Mouse (Mus musculus) CH12.LX (cell line): ENCODE data around the gene Tnc. TPM values are rescaled to one million over a fixed set of nuclear protein-coding genes. Genes with fewer than 3 reads are reported as not detected.

Source experiments
- DNase-seq: peaks from one replicate; pipeline ENCODE4 v3.0.0-alpha.2; 2013; ENCODE audit errors: extremely low read depth
- H3K27ac ChIP-seq: 2 replicates; pipeline ENCODE4 v1.5.1; 2012; ENCODE audit warnings: low read depth, mild to moderate bottlenecking, control low read depth, moderate library complexity; ENCODE audit not compliant: insufficient read depth
- H3K27me3 ChIP-seq: replicated peaks from 2 replicates; pipeline ENCODE3; 2012; ENCODE audit warnings: inconsistent platforms
- H3K36me3 ChIP-seq, 2 experiments: replicated peaks in 1 of 2; 2 replicates each; pipeline versions ENCODE3 to v1.6.1; 2012; ENCODE audit warnings: inconsistent platforms in 1 of 2, low read length in 1 of 2, mild to moderate bottlenecking in 1 of 2, mixed read lengths in 1 of 2, moderate library complexity in 1 of 2; ENCODE audit not compliant: control insufficient read depth in 1 of 2, insufficient read depth in 1 of 2
- H3K4me1 ChIP-seq, 2 experiments: 2 replicates each; pipeline ENCODE4 v1.6.1; 2012; ENCODE audit warnings: inconsistent platforms in 1 of 2, moderate library complexity in 1 of 2; ENCODE audit not compliant: insufficient read depth in 2 of 2, control insufficient read depth in 1 of 2
- H3K4me2 ChIP-seq: 2 replicates; pipeline ENCODE4 v1.6.1; 2012; ENCODE audit warnings: low read depth, mild to moderate bottlenecking, control low read depth; ENCODE audit not compliant: poor library complexity, insufficient read depth, severe bottlenecking
- H3K4me3 ChIP-seq, 3 experiments: fragments of 150-350 bp in 1 of 3; sonication (generic) in 1 of 3; replicated peaks in 1 of 3; 2 replicates each; pipeline versions ENCODE3 to v1.5.1; 2011 to 2012; ENCODE audit warnings: low read depth in 2 of 3, low read length in 2 of 3, mild to moderate bottlenecking in 2 of 3, moderate library complexity in 2 of 3, control low read depth in 1 of 3, improper control_type of control experiment in 1 of 3, inconsistent platforms in 1 of 3, mixed read lengths in 1 of 3; ENCODE audit not compliant: poor library complexity in 1 of 3
- H3K79me2 ChIP-seq: replicated peaks from 2 replicates; pipeline ENCODE4 v1.6.1; 2012; ENCODE audit warnings: mild to moderate bottlenecking, moderate library complexity; ENCODE audit not compliant: control insufficient read depth, poor library complexity, insufficient read depth, severe bottlenecking; ENCODE audit errors: extremely low read depth
- H3K9ac ChIP-seq: 2 replicates; pipeline ENCODE4 v1.6.1; 2012; ENCODE audit warnings: low read depth, mild to moderate bottlenecking, control low read depth, moderate library complexity; ENCODE audit not compliant: insufficient read depth
- H3K9me3 ChIP-seq: replicated peaks from 2 replicates; pipeline ENCODE3; 2012; ENCODE audit warnings: low read length, inconsistent platforms, mixed read lengths
- BHLHE40 ChIP-seq: IDR thresholded peaks from 2 replicates; pipeline ENCODE4 v1.6.1; 2011; ENCODE audit warnings: mild to moderate bottlenecking, low read depth, low read length, improper control_type of control experiment
- CHD1 ChIP-seq: IDR thresholded peaks from 2 replicates; pipeline ENCODE4 v1.6.1; 2012; ENCODE audit warnings: low read depth, low read length, improper control_type of control experiment, inconsistent platforms
- CHD2 ChIP-seq: IDR thresholded peaks from 2 replicates; pipeline ENCODE4 v1.6.1; 2011; ENCODE audit warnings: low read length, improper control_type of control experiment
- EP300 ChIP-seq: IDR thresholded peaks from 2 replicates; pipeline ENCODE4 v1.6.1; 2011; ENCODE audit warnings: low read length, improper control_type of control experiment
- ETS1 ChIP-seq: conservative IDR thresholded peaks from 2 replicates; pipeline ENCODE4 v1.6.1; 2012; ENCODE audit warnings: low read depth, mild to moderate bottlenecking, inconsistent platforms, low read length, improper control_type of control experiment, moderate library complexity
- HCFC1 ChIP-seq: IDR thresholded peaks from 2 replicates; pipeline ENCODE4 v1.6.1; 2012; ENCODE audit warnings: low read depth, mild to moderate bottlenecking, inconsistent platforms, low read length, improper control_type of control experiment
- JUN ChIP-seq: IDR thresholded peaks from 2 replicates; pipeline ENCODE4 v1.6.1; 2011; ENCODE audit warnings: low read depth, mild to moderate bottlenecking, low read length, improper control_type of control experiment, moderate library complexity; ENCODE audit not compliant: insufficient read depth
- MAFK ChIP-seq: IDR thresholded peaks from 2 replicates; pipeline ENCODE4 v1.6.1; 2011; ENCODE audit warnings: low read length, improper control_type of control experiment; ENCODE audit not compliant: insufficient replicate concordance
- MAZ ChIP-seq: IDR thresholded peaks from 2 replicates; pipeline ENCODE4 v1.6.1; 2012; ENCODE audit warnings: low read depth, mild to moderate bottlenecking, inconsistent platforms, low read length, improper control_type of control experiment, moderate library complexity
- MEF2A ChIP-seq: IDR thresholded peaks from 2 replicates; pipeline ENCODE4 v1.6.1; 2014; ENCODE audit warnings: low read depth, mild to moderate bottlenecking, inconsistent platforms, low read length, improper control_type of control experiment, borderline replicate concordance
- MXI1 ChIP-seq: IDR thresholded peaks from 2 replicates; pipeline ENCODE4 v1.6.1; 2011; ENCODE audit warnings: mild to moderate bottlenecking, low read depth, low read length, improper control_type of control experiment
- MYC ChIP-seq: IDR thresholded peaks from 2 replicates; pipeline ENCODE4 v1.6.1; 2011; ENCODE audit warnings: low read depth, mild to moderate bottlenecking, improper control_type of control experiment, low read length
- NELFE ChIP-seq: IDR thresholded peaks from 2 replicates; pipeline ENCODE4 v1.6.1; 2011; ENCODE audit warnings: low read depth, low read length, improper control_type of control experiment
- NRF1 ChIP-seq: IDR thresholded peaks from 2 replicates; pipeline ENCODE4 v1.6.1; 2014; ENCODE audit warnings: low read depth, mild to moderate bottlenecking, inconsistent platforms, low read length, improper control_type of control experiment, moderate library complexity
- PAX5 ChIP-seq: IDR thresholded peaks from 2 replicates; pipeline ENCODE4 v1.6.1; 2012; ENCODE audit warnings: low read length, inconsistent platforms, mixed read lengths
- POLR2A ChIP-seq: IDR thresholded peaks from 2 replicates; pipeline ENCODE4 v1.6.1; 2011; ENCODE audit warnings: low read depth, mild to moderate bottlenecking, improper control_type of control experiment, low read length
- POLR2AphosphoS2 ChIP-seq: IDR thresholded peaks from 2 replicates; pipeline ENCODE4 v1.6.1; 2011; ENCODE audit warnings: low read depth, low read length, improper control_type of control experiment
- RAD21 ChIP-seq: IDR thresholded peaks from 2 replicates; pipeline ENCODE4 v1.6.1; 2011; ENCODE audit warnings: low read depth, mild to moderate bottlenecking, low read length, improper control_type of control experiment, moderate library complexity
- SIN3A ChIP-seq: IDR thresholded peaks from 2 replicates; pipeline ENCODE4 v1.6.1; 2012; ENCODE audit warnings: low read length, improper control_type of control experiment, inconsistent platforms
- UBTF ChIP-seq: IDR thresholded peaks from 2 replicates; pipeline ENCODE4 v1.6.1; 2012; ENCODE audit warnings: low read depth, mild to moderate bottlenecking, inconsistent platforms, low read length, improper control_type of control experiment, moderate library complexity
- USF2 ChIP-seq: conservative IDR thresholded peaks from 2 replicates; pipeline ENCODE4 v1.6.1; 2011; ENCODE audit warnings: low read depth, low read length, improper control_type of control experiment
- ZC3H11A ChIP-seq: IDR thresholded peaks from 2 replicates; pipeline ENCODE4 v1.6.1; 2012; ENCODE audit warnings: low read depth, mild to moderate bottlenecking, inconsistent platforms, low read length, improper control_type of control experiment
- dilution Hi-C: fragments of 300-500 bp; cut with MboI; formaldehyde crosslinking; loops from 2 replicates; pipeline ENCODE4 v1.14.3; 2020; ENCODE audit warnings: low sequenced_read_pairs; ENCODE audit not compliant: extremely low pct_unique_long_range_greater_than_20kb, extremely low pct_ligation_motif_present
- in situ Hi-C: fragments of 300-500 bp; cut with MboI; formaldehyde crosslinking; loops from 3 replicates; pipeline ENCODE4 v1.14.3; 2019; ENCODE audit warnings: low sequenced_read_pairs, low pct_ligation_motif_present, low pct_unique_long_range_greater_than_20kb, mixed read lengths
- polyA plus RNA-seq: library from polyadenylated mRNA; unstranded; fragments of >175 nt; gene quantifications from 2 replicates; pipeline ENCODE4 v1.2.1, GENCODE M21; 2012; ENCODE audit warnings: low read depth; ENCODE audit not compliant: insufficient read length
- total RNA-seq, 2 experiments: library from RNA; depleted of rRNA; stranded (reverse); fragments of 300-350 nt in 1 of 2; fragments of >200 nt in 1 of 2; gene quantifications; 2 replicates each; pipeline ENCODE4 v1.2.3; 2012 to 2014

Gene Tnc
- total and polyA plus RNA-seq, 3 experiments, result 0.13 to 1.2 TPM; not detected in 1

DNA sequence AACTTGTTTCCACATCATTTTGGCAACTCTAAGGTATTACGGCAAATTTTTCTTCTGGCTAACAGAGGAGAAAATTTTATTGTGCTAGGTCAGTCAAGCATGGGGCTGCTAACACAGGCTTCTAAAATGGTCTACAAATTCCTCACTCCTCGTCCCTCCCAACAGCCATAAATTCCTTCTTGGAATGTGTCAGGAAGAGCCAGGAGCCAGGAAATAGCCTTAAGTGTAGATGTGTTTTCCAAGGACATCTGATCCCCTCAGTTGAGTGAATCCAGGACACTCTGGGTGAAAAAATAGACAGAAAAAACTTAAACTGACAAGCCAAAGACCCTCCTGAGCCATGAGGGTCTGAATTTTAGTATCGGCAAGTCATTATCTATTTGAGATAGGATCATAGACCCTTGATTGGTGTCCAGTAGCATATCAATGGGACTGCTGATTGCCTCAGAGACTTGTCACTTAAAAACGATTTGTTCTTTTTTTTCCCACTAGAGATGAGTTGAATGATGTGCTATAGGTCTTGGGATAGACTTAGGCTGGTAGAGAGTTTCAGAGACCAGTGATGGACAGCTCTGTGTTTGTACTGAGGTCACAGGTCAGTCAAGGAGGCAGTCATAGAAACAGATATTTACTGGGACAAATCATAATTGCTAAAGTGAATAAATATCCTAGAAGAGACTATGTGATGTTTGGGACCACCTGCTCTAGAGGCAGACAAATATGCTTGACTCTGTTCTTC, 22.6 kb downstream of the Tnc start:
- Histone ChIP-seq H3K9me3 (no peaks in the 10 kb centered on the region), H3K79me2 (no peaks in the 10 kb centered on the region), H3K36me3 (peaks cover 0 to 2% of the 10 kb centered on the region in 2 experiments), H3K9ac (no peak overlapping the region), H3K27ac (no peak overlapping the region), H3K4me3 (no peak overlapping the region), H3K27me3 (no peaks in the 10 kb centered on the region), H3K4me2 (no peak overlapping the region), H3K4me1 (no peaks in the 10 kb centered on the region)
- no peak for DNase-seq
- no peak for TF ChIP-seq HCFC1
- TF ChIP-seq PAX5, result no peak
- no peak for TF ChIP-seq CHD2
- TF ChIP-seq UBTF, result no peak
- TF ChIP-seq MAFK, result no peak
- no peak for TF ChIP-seq NELFE
- no peak for TF ChIP-seq RAD21
- TF ChIP-seq BHLHE40, result no peak
- no peak for TF ChIP-seq ZC3H11A
- TF ChIP-seq MAZ, result no peak
- TF ChIP-seq MYC, result no peak
- no peak for TF ChIP-seq MXI1
- TF ChIP-seq MEF2A, result no peak
- TF ChIP-seq CHD1, result no peak
- no peak for TF ChIP-seq NRF1
- dilution Hi-C loops, result no loop called here
- in situ Hi-C loops, result no loop called here

DNA sequence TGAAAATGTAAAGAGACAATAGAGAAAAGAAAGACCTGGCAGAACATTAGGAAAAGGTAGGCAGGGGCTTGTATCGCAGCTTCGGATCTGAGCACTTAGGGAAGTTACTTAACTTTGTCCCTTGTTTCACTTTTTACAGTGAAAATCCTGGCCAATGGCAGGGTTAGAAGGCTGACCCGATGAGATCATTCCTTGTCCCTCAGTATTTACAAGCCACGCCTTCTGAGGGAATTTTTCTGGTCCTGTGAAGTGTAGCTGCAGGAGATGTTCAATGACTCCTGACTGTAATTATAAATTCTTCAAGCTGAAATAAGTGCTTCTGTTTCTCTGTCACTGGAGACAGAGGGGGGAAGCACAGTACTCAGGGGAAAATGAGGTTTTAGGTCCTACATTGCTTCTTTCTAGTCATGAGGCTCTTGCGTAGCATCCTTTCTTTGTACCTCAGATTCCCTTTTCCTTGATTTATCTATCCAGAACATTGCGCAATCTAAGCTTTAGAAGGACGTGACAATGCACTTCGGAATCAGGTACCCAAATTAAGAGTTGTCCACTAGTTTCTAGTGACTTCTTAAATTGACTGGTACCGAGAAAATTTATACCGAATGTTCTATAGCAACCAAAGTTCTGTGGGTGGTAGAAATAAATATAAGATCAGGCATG, 25.8 kb downstream of the Tnc start:
- no peak overlapping the region for H3K4me3 ChIP-seq
- H3K27me3 ChIP-seq, result no peaks in the 10 kb centered on the region
- in situ Hi-C loops (no loop called here), dilution Hi-C loops (no loop called here)
- no peak for DNase-seq
- TF ChIP-seq POLR2A (no peak), UBTF (no peak), RAD21 (no peak), JUN (no peak), SIN3A (no peak), MAFK (no peak), POLR2AphosphoS2 (no peak), EP300 (no peak), PAX5 (no peak), USF2 (no peak), ETS1 (no peak), MEF2A (no peak)
- H3K36me3 ChIP-seq, result peaks cover 3 to 16% of the 10 kb centered on the region in 2 experiments
- H3K4me2 ChIP-seq, result no peak overlapping the region
- no peak overlapping the region for H3K27ac ChIP-seq
- H3K9ac ChIP-seq, result no peak overlapping the region
- no peaks in the 10 kb centered on the region for H3K79me2 ChIP-seq
- no peaks in the 10 kb centered on the region; a peak in 1 of 4 replicates for H3K4me1 ChIP-seq
- H3K9me3 ChIP-seq, result no peaks in the 10 kb centered on the region
